Mouse (Mus musculus) G1E (cell line): ENCODE results near the gene Zhx3.

Source experiments
- CTCF ChIP-seq: IDR thresholded peaks from 2 replicates; pipeline ENCODE4 v1.5.1; 2012; ENCODE audit warnings: low read depth, low read length, inconsistent platforms, mixed read lengths
- TAL1 ChIP-seq: conservative IDR thresholded peaks from 2 replicates; pipeline ENCODE4 v1.6.1; 2012; ENCODE audit warnings: low read depth, low read length, inconsistent platforms, mixed read lengths

- no peak for TF ChIP-seq CTCF
- no peak for TF ChIP-seq TAL1
Measured at GRCm38 (mm10) chr2:160886221-160886620, 13.4 kb upstream of the Zhx3 start.
